ENCODE assay signal across 9 mouse cellular contexts in genomic region chr10:8742872-8743271, GRCm38 (mm10).
DNase-seq lines count a peak whose midpoint lies in the region; ATAC-seq and TF ChIP-seq lines count a peak whose summit lies in the region.
"Had no signal": no experiment of that assay in that cellular context is flagged by ENCODE, and none has a peak within 500 bp of the region (broad histone marks: within the 10 kb centered on the region; RNA-seq: fewer than 3 reads in every experiment).

No protein-coding gene starts in this region.

- H3K36me3 ChIP-seq in hindbrain, embryonic 11.5 days (ENCODE audit: control insufficient read depth, insufficient read depth, low read length) = 0 out of 2 replicates have a peak, but pooled peaks cover 3% of the 10 kb centered on the region
- no peaks in the 10 kb centered on the region for H3K36me3 ChIP-seq in hindbrain, embryonic 16.5 days (ENCODE audit: control insufficient read depth, insufficient read depth, low read length)
- peaks cover 2% of the 10 kb centered on the region; the same call in 1 of the 2 replicates for H3K36me3 ChIP-seq in ES-Bruce4 (ENCODE audit: control insufficient read depth, insufficient read depth, low read length, poor library complexity, severe bottlenecking)
- peaks cover 3% of the 10 kb centered on the region for H3K36me3 ChIP-seq in forebrain, postnatal 0 days (ENCODE audit: insufficient read depth)

- DNase-seq in hindbrain, embryonic 11.5 days (ENCODE audit: low spot score) = peak; percentile 84
- peak; percentile 87 for DNase-seq in brain, embryonic 14.5 days (ENCODE audit: low read depth)
- DNase-seq in forebrain, postnatal 0 days = peak; percentile 82
- peak; percentile 62 to 81 for DNase-seq in kidney, postnatal 36 days
- DNase-seq in mesoderm, embryonic 11.5 days (ENCODE audit: low read depth, low spot score) = peak; percentile 79
- peak; percentile 60 for DNase-seq in thymus, postnatal 14 days

- no peaks in the 10 kb centered on the region for H3K27me3 ChIP-seq in hindbrain, embryonic 11.5 days (ENCODE audit: control insufficient read depth, insufficient read depth, low read length)
- no peaks in the 10 kb centered on the region for H3K27me3 ChIP-seq in hindbrain, embryonic 16.5 days (replicated peaks; ENCODE audit: control insufficient read depth, insufficient read depth, low read length)
- H3K27me3 ChIP-seq in ES-Bruce4 (ENCODE audit: control insufficient read depth, insufficient read depth, low read length, poor library complexity, severe bottlenecking) = no peaks in the 10 kb centered on the region
- no peaks in the 10 kb centered on the region for H3K27me3 ChIP-seq in forebrain, postnatal 0 days (ENCODE audit: insufficient read depth, low read length)
- H3K27me3 ChIP-seq: limb, embryonic 15.5 days had no signal

- TF ChIP-seq POLR2A in ES-Bruce4 (IDR thresholded peaks at IDR 0.05; ENCODE audit: insufficient read depth, low read length) = no peak
- no peak for TF ChIP-seq POLR2A in brain, embryonic 14.5 days (IDR thresholded peaks at IDR 0.05; ENCODE audit: borderline replicate concordance, extremely low read depth, insufficient read depth, insufficient read length, poor library complexity, severe bottlenecking)

- WGBS in hindbrain, embryonic 11.5 days = 54% methylated on average over 2 of the region's 2 CpGs
- 38% methylated on average over 2 of the region's 2 CpGs for WGBS in hindbrain, embryonic 16.5 days
- WGBS in forebrain, postnatal 0 days = 41% methylated on average over 2 of the region's 2 CpGs

- no peaks in the 10 kb centered on the region for H3K4me1 ChIP-seq in hindbrain, embryonic 11.5 days (replicated peaks; ENCODE audit: control insufficient read depth, insufficient read depth, low read length)
- no peaks in the 10 kb centered on the region for H3K4me1 ChIP-seq in hindbrain, embryonic 16.5 days (ENCODE audit: control insufficient read depth, insufficient read depth, low read depth, low read length)
- no peaks in the 10 kb centered on the region for H3K4me1 ChIP-seq in ES-Bruce4 (ENCODE audit: control insufficient read depth, insufficient read depth, low read length)
- H3K4me1 ChIP-seq in forebrain, postnatal 0 days (ENCODE audit: insufficient read depth) = no peaks in the 10 kb centered on the region

- no peak overlapping the region for H3K4me2 ChIP-seq in hindbrain, embryonic 11.5 days (replicated peaks; ENCODE audit: low read depth, low read length)
- no peak overlapping the region for H3K4me2 ChIP-seq in hindbrain, embryonic 16.5 days (ENCODE audit: low read length)
- H3K4me2 ChIP-seq in forebrain, postnatal 0 days (ENCODE audit: low read depth) = no peak overlapping the region
- H3K4me2 ChIP-seq: limb, embryonic 15.5 days had no signal

- 0 out of 2 replicates have a peak, but pooled peaks have one; percentile 39 for ATAC-seq in hindbrain, embryonic 11.5 days (ENCODE audit: low FRiP score)
- no peak for ATAC-seq in hindbrain, embryonic 16.5 days
- peak; percentile 77; the same call in 1 of the 2 replicates for ATAC-seq in forebrain, postnatal 0 days

- H3K4me3 ChIP-seq in hindbrain, embryonic 11.5 days (ENCODE audit: low read depth, low read length) = no peak overlapping the region
- no peak overlapping the region for H3K4me3 ChIP-seq in hindbrain, embryonic 16.5 days (ENCODE audit: low read length)
- H3K4me3 ChIP-seq in ES-Bruce4 (ENCODE audit: low read depth, low read length) = no peak overlapping the region
- no peak overlapping the region for H3K4me3 ChIP-seq in forebrain, postnatal 0 days (ENCODE audit: low read depth, low read length)
- H3K4me3 ChIP-seq: limb, embryonic 15.5 days had no signal

- no peak for TF ChIP-seq EP300 in ES-Bruce4 (IDR thresholded peaks at IDR 0.05; ENCODE audit: insufficient read depth, low read depth, low read length)

- no peak overlapping the region for H3K9ac ChIP-seq in hindbrain, embryonic 11.5 days (ENCODE audit: low read depth, low read length)
- H3K9ac ChIP-seq in hindbrain, embryonic 16.5 days (ENCODE audit: low read depth, low read length) = no peak overlapping the region
- H3K9ac ChIP-seq in ES-Bruce4 (ENCODE audit: low read depth, poor library complexity, severe bottlenecking) = no peak overlapping the region
- H3K9ac ChIP-seq in forebrain, postnatal 0 days = no peak overlapping the region
- H3K9ac ChIP-seq: limb, embryonic 15.5 days had no signal

- TF ChIP-seq CTCF in ES-Bruce4 (IDR thresholded peaks at IDR 0.05; ENCODE audit: low read depth, low read length) = peak; percentile 63
- TF ChIP-seq CTCF in brain, embryonic 14.5 days (IDR thresholded peaks at IDR 0.05; ENCODE audit: borderline replicate concordance, extremely low read depth, insufficient read depth, insufficient read length) = peak; percentile 85
- peak; percentile 83 for TF ChIP-seq CTCF in forebrain, postnatal 0 days (IDR thresholded peaks at IDR 0.05; ENCODE audit: low read depth)

- H3K9me3 ChIP-seq in hindbrain, embryonic 11.5 days (ENCODE audit: control insufficient read depth, low read length) = no peaks in the 10 kb centered on the region
- no peaks in the 10 kb centered on the region for H3K9me3 ChIP-seq in hindbrain, embryonic 16.5 days (ENCODE audit: control insufficient read depth, low read length)
- H3K9me3 ChIP-seq in ES-Bruce4 (replicated peaks; ENCODE audit: control insufficient read depth, insufficient read depth, low read length, poor library complexity, severe bottlenecking) = no peaks in the 10 kb centered on the region
- H3K9me3 ChIP-seq in forebrain, postnatal 0 days (ENCODE audit: low read length) = no peaks in the 10 kb centered on the region
- H3K9me3 ChIP-seq: limb, embryonic 15.5 days had no signal

- no peak overlapping the region for H3K27ac ChIP-seq in hindbrain, embryonic 11.5 days (ENCODE audit: low read depth, low read length)
- H3K27ac ChIP-seq in hindbrain, embryonic 16.5 days (ENCODE audit: low read depth, low read length) = no peak overlapping the region
- H3K27ac ChIP-seq in ES-Bruce4 (ENCODE audit: insufficient read depth, low read length) = no peak overlapping the region
- no peak overlapping the region for H3K27ac ChIP-seq in forebrain, postnatal 0 days (ENCODE audit: low read depth, low read length)
- H3K27ac ChIP-seq: limb, embryonic 15.5 days had no signal
